Mouse (Mus musculus) ES-Bruce4 (cell line): Measurements from ENCODE around the gene Zfp980.
"Not testable (repeated sequence)": the region's sequence is repeated elsewhere in the genome, so short reads cannot be mapped to it uniquely, and the experiment has no call there.

Experiments used
- CTCF ChIP-seq: IDR thresholded peaks from one replicate; pipeline ENCODE4 v1.8.1; 2011; ENCODE audit warnings: low read depth, low read length
- EP300 ChIP-seq: IDR thresholded peaks from 2 replicates; pipeline ENCODE4 v1.6.1; 2011; ENCODE audit warnings: low read depth, low read length; ENCODE audit not compliant: insufficient read depth
- POLR2A ChIP-seq: IDR thresholded peaks from one replicate; pipeline ENCODE4 v1.8.1; 2011; ENCODE audit warnings: low read length; ENCODE audit not compliant: insufficient read depth

- not testable (repeated sequence) for TF ChIP-seq CTCF, POLR2A, EP300
Observed at GRCm38 (mm10) chr4:145744935-145745644, 74.6 kb downstream of the Zfp980 start.
